Mouse (Mus musculus) splenic B cell, adult 2 months (primary cell): Measurements from ENCODE around the gene Spem2.
A peak's percentile ranks its signal among the peaks of the same experiment; 100 is the strongest.

ENCODE experiments used
- DNase-seq: peaks from one replicate; pipeline ENCODE4 v3.0.0-alpha.2; 2011; ENCODE audit warnings: low read depth, low spot score
- H3K27me3 ChIP-seq: 2 replicates; pipeline ENCODE4 v1.6.1; 2012; ENCODE audit warnings: mild to moderate bottlenecking, low read length, moderate library complexity, mixed read lengths; ENCODE audit not compliant: control insufficient read depth, poor library complexity, insufficient read depth, severe bottlenecking
- H3K36me3 ChIP-seq: 2 replicates; pipeline ENCODE4 v1.6.1; 2012; ENCODE audit warnings: mild to moderate bottlenecking, low read length, moderate library complexity, mixed read lengths; ENCODE audit not compliant: control insufficient read depth, poor library complexity, insufficient read depth, severe bottlenecking

Spem2 gene

GRCm38 (mm10) chr11:69797924-69798323 lies 20.3 kb downstream of the Spem2 start:
- no peak for DNase-seq
- no peaks in the 10 kb centered on the region for H3K27me3 ChIP-seq
- no peaks in the 10 kb centered on the region for H3K36me3 ChIP-seq

- peak; percentile 28 for DNase-seq
- no peaks in the 10 kb centered on the region for H3K36me3 ChIP-seq
- H3K27me3 ChIP-seq, result no peaks in the 10 kb centered on the region
Measured at GRCm38 (mm10) chr11:69795983-69796435, 22.3 kb downstream of the Spem2 start.

DNA sequence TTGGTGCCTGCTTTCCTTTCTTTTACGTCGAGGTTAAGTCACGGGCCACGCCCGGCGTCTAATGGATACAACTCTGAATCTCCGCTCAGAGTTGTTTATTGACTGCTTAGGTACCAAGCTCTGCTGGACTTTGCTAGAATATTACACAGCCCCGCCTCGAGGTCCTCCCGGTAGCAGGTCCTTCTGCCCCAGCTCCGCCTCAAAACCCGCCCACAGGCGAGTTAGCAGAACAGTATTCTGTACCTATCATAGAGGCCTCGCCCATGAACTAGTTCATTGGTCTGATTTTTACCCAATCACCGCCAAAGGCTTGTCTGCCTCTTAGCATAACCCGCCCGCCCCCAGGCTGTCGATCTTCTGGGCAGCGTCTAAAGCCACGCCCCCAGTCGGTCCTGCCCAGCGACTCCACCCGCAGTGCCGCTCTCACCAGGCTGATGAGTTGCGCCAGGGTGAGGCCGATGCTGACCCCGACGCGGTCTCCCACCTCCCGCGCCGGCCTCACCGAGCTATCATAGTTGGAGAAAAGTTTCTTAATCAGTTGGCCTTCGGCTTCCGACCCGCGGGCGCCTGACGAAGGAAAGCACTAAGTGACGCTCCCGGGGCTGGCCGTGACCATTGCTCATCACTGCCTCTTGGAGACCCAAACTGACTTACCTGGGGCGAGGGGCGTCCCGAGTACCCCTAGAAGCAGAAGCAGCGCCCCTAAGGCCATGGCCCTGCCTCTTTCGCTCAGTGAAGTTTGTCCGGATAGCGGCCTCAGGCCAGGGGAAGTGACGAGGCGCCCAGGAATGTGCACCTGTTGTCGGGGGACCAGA lies 22.9 kb downstream of the Spem2 start, which contains the start of gene Chrnb1:
Gene Chrnb1 (minus strand): TSS at position 776 of the 815 bp plus-strand sequence.
- no peaks in the 10 kb centered on the region for H3K27me3 ChIP-seq
- H3K36me3 ChIP-seq, result no peaks in the 10 kb centered on the region

GRCm38 (mm10) chr11:69793429-69793828 lies 24.8 kb downstream of the Spem2 start:
- Histone ChIP-seq H3K36me3 (no peaks in the 10 kb centered on the region), H3K27me3 (no peaks in the 10 kb centered on the region)
- no peak for DNase-seq

More for the DNA sequence above, 22.9 kb downstream of the Spem2 start, which contains the start of gene Chrnb1:
- DNase-seq, result peak; percentile 97

GRCm38 (mm10) chr11:69791420-69791819 lies 26.8 kb downstream of the Spem2 start:
- H3K27me3 ChIP-seq, result no peaks in the 10 kb centered on the region
- DNase-seq, result no peak
- no peaks in the 10 kb centered on the region for H3K36me3 ChIP-seq

GRCm38 (mm10) chr11:69789431-69789830 lies 28.8 kb downstream of the Spem2 start:
- DNase-seq, result no peak
- H3K27me3 ChIP-seq, result no peaks in the 10 kb centered on the region
- H3K36me3 ChIP-seq, result no peaks in the 10 kb centered on the region

- no peaks in the 10 kb centered on the region for H3K27me3 ChIP-seq
- H3K36me3 ChIP-seq, result no peaks in the 10 kb centered on the region
- DNase-seq, result no peak
Measured at GRCm38 (mm10) chr11:69787306-69787705, 31.0 kb downstream of the Spem2 start.

DNA sequence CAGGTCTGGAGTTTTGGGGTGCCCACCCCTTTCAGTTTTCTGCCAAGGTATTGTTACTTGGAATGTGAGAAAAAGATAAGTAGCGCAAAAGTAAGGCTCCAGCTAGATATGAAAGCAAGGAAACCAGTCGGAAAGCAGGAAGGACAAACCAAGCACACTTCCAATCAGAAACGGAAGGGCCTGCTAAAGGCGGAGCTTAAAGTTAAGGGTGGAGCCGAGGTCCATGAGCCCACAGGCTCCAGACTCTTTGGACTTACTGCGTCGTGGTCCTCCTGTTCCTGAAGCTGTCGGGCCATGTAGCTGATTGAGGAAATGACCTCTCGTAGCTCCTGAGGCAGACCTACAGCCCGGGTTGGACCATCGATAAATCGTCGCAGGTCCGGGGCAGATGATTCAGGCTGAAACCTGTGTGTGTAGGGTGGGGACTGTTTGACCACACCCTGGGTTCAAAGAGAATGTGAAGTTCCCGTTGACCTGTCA lies 33.4 kb downstream of the Spem2 start:
- no peaks in the 10 kb centered on the region for H3K27me3 ChIP-seq
- no peaks in the 10 kb centered on the region for H3K36me3 ChIP-seq
- no peak for DNase-seq

DNA sequence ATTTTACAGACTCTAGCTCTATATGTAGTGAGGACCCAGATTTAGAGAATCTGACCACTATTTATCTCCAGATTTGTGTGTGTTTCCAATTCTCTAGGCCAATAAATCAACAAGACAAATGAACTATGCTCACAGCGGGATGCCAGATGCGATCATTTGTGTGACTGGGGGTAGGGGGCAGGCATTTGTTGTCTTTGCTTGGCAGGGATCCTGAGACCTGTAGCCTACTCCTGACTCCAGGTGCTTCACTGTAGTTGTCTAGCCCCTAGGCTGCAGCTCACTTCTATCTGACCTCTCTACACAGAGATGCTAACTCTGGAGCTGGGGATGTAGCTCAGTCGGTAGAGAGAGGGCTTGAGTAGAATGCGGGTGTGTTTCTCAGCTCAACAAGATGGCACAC lies 36.4 kb downstream of the Spem2 start:
- no peak for DNase-seq
- H3K27me3 ChIP-seq, result no peaks in the 10 kb centered on the region
- no peaks in the 10 kb centered on the region; the same call in 1 of the 2 replicates for H3K36me3 ChIP-seq

DNA sequence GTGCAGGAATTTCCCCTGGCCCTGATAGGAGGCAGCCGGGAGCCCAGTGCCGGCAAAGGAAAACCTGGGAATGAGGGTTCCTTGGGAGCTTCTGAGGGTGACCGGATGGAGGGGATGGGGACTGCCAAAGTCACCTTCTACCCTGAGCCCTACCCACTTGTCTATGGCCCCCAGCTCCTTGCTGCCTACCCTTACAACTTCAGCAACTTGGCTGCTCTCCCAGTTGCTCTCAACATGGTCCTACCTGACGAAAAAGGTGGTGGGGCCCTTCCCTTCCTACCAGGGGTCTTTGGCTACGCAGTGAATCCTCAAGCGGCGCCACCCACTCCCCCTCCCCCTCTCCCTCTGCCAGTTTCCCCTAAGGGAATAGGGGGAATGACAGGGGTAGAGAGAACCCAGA lies 39.3 kb downstream of the Spem2 start:
- Histone ChIP-seq H3K27me3 (no peaks in the 10 kb centered on the region), H3K36me3 (no peaks in the 10 kb centered on the region; the same call in 1 of the 2 replicates)
- no peak for DNase-seq

DNA sequence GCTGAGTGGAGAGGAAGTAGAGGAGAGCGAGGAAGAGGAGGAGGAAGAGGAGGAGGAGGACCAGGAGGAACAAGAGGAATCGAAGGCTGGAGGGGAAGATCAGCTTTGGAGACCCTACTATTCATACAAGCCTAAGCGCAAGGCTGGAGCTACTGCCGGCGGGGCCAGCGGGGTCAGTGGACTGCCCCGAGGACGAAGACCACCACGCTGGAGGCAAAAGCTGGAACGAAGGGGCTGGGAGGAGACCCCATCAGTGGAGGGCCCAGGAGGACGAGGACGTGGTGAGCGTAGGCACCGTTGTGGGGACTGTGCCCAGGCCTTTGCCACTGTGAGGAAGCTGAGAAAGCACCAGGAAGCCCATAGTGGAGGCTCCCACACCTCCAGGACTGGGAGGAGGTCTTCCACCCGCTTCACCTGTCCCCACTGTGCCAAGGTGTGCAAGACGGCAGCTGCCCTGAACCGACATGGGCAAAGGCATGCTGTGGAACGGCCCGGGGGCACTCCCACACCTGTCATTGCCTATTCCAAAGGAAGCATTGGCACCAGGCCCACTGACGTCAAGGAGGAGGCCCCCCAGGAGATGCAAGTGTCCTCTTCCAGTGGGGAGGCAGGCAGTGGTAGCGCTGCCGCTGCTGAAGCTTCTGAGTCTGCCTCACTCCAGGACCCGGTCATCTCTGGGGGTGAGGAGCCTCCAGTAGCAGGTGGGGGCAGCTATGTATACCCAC lies 39.8 kb downstream of the Spem2 start:
- Histone ChIP-seq H3K27me3 (no peaks in the 10 kb centered on the region), H3K36me3 (no peaks in the 10 kb centered on the region; the same call in 1 of the 2 replicates)
- DNase-seq, result no peak

DNA sequence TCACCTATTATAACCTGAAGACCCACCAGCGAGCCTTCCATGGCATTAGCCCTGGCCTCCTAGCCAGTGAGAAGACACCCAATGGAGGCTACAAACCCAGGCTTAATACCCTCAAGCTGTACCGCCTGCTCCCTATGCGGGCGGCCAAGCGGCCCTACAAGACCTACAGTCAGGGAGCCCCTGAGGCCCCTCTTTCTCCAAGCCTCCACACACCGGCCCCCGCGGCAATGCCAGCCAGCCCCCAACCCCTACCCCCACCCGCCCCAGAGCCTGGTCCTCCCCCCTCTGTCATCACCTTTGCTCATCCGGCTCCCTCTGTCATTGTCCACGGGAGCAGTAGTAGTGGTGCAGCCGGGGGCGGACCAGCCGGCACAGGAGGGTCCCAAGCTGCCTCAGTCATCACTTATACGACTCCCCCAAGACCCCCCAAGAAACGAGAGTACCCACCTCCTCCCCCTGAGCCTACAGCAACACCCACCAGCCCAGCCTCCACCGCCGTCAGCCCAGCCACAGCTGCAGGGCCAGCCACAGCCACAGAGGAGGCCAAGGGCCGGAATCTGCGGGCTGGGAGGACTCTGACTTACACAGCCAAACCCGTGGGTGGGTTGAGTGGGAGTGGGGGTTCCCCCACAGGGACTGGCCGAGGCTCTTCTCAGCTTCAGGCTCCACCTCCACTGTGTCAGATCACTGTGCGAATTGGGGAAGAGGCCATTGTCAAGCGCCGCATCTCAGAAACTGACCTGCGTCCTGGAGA lies 40.6 kb downstream of the Spem2 start:
- Histone ChIP-seq H3K27me3 (no peaks in the 10 kb centered on the region), H3K36me3 (no peaks in the 10 kb centered on the region; the same call in 1 of the 2 replicates)
- peak; percentile 43 for DNase-seq

GRCm38 (mm10) chr11:69776488-69776887 lies 41.8 kb downstream of the Spem2 start:
- H3K27me3 ChIP-seq, result no peaks in the 10 kb centered on the region
- H3K36me3 ChIP-seq, result no peaks in the 10 kb centered on the region; the same call in 1 of the 2 replicates
- DNase-seq, result no peak

DNA sequence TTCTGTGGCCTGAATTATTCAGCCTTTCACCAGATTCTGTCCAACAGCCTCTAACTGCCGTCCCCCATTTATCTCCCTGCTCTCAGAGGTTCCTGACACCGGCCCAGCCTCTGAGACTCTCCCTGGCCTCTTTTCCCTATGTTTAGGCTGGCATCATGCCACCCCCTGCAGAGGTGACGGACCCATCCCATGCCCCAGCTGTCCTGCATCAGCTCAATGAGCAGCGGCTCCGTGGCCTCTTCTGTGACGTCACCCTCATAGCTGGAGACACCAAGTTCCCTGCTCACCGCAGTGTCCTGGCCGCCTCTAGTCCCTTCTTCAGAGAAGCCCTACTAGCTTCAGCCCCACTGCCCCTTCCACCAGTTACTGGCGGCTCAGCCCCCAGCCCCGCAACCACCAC lies 42.5 kb downstream of the Spem2 start:
- no peaks in the 10 kb centered on the region for H3K27me3 ChIP-seq
- H3K36me3 ChIP-seq, result no peaks in the 10 kb centered on the region; the same call in 1 of the 2 replicates
- DNase-seq, result no peak
